Mouse (Mus musculus) embryonic facial prominence, embryonic 13.5 days (tissue): ENCODE data around the gene Mug2. TPM values are rescaled to one million over a fixed set of nuclear protein-coding genes. Genes with fewer than 3 reads are reported as not detected.
"Not testable (repeated sequence)": the region's sequence is repeated elsewhere in the genome, so short reads cannot be mapped to it uniquely, and the experiment has no call there.

Source experiments
- ATAC-seq: fragments of 200-750 bp; cut with Nextera tagmentation; 2 replicates; pipeline ENCODE4 v1.8.0; 2017; ENCODE audit warnings: low read depth; ENCODE audit not compliant: insufficient number of reproducible peaks, insufficient read depth, low FRiP score, low TSS enrichment
- H3K27ac ChIP-seq: fragments of 300-500 bp; sonication (generic); 2 replicates; pipeline ENCODE4 v1.5.1; 2015; ENCODE audit warnings: moderate library complexity, mild to moderate bottlenecking, inconsistent platforms
- H3K27me3 ChIP-seq: fragments of 300-500 bp; sonication (generic); 2 replicates; pipeline ENCODE4 v1.6.1; 2015; ENCODE audit warnings: mild to moderate bottlenecking, inconsistent platforms
- H3K36me3 ChIP-seq: fragments of 300-500 bp; sonication (generic); 2 replicates; pipeline ENCODE4 v1.6.1; 2015; ENCODE audit warnings: mild to moderate bottlenecking, inconsistent platforms
- H3K4me1 ChIP-seq: fragments of 300-500 bp; sonication (generic); 2 replicates; pipeline ENCODE4 v1.6.1; 2015; ENCODE audit warnings: inconsistent platforms
- H3K4me2 ChIP-seq: fragments of 300-500 bp; sonication (generic); 2 replicates; pipeline ENCODE4 v1.6.1; 2015; ENCODE audit warnings: moderate library complexity, mild to moderate bottlenecking, inconsistent platforms
- H3K4me3 ChIP-seq: fragments of 300-500 bp; sonication (generic); 2 replicates; pipeline ENCODE4 v1.5.1; 2015; ENCODE audit warnings: mild to moderate bottlenecking, inconsistent platforms
- H3K9ac ChIP-seq: fragments of 300-500 bp; sonication (generic); 2 replicates; pipeline ENCODE4 v1.6.1; 2015; ENCODE audit warnings: mild to moderate bottlenecking, inconsistent platforms
- H3K9me3 ChIP-seq: fragments of 300-500 bp; sonication (generic); 2 replicates; pipeline ENCODE4 v1.6.1; 2016; ENCODE audit warnings: inconsistent platforms
- WGBS: fragments of 180-500 bp; shearing (Covaris S2); methylation state at CpG from one replicate; pipeline ENCODE4 v1.1.7; 2015; ENCODE audit warnings: mixed read lengths; 5-methylcytosine and 5-hydroxymethylcytosine counted together
- polyA plus RNA-seq: library from polyadenylated mRNA; unstranded; fragments of >200 nt; fragmentation: Nextera tagmentation; extraction: Ambion mirVana; gene quantifications from 2 replicates; pipeline ENCODE4 v1.2.1, GENCODE M21; 2015

Gene Mug2
- not detected in 2 replicates for polyA plus RNA-seq

GRCm38 (mm10) chr6:122006461-122006860, at the start of gene Mug2:
TSS of gene Mug2 (plus strand) at chr6:122006761.
- H3K27ac ChIP-seq, H3K4me2 ChIP-seq, ATAC-seq, H3K9me3 ChIP-seq, H3K9ac ChIP-seq, H3K4me1 ChIP-seq, H3K27me3 ChIP-seq, H3K36me3 ChIP-seq, H3K4me3 ChIP-seq: not testable (repeated sequence)
- WGBS: no CpG with 5 or more reads among the region's 3 CpGs

GRCm38 (mm10) chr6:121957803-121958349, 48.7 kb upstream of the Mug2 start:
- not testable (repeated sequence) for ATAC-seq, H3K27me3 ChIP-seq, H3K4me1 ChIP-seq, H3K9me3 ChIP-seq, H3K4me3 ChIP-seq, H3K9ac ChIP-seq, H3K4me2 ChIP-seq, H3K27ac ChIP-seq, H3K36me3 ChIP-seq
- WGBS: 87% methylated on average over 16 of the region's 16 CpGs

GRCm38 (mm10) chr6:121975701-121976100, 30.9 kb upstream of the Mug2 start:
- no peak overlapping the region for H3K27ac ChIP-seq
- ATAC-seq: no peak
- H3K9ac ChIP-seq: no peak overlapping the region
- no peaks in the 10 kb centered on the region for H3K36me3 ChIP-seq
- H3K27me3 ChIP-seq: no peaks in the 10 kb centered on the region
- no peaks in the 10 kb centered on the region for H3K4me1 ChIP-seq
- 77% methylated on average over 7 of the region's 7 CpGs for WGBS
- H3K4me3 ChIP-seq: no peak overlapping the region
- no peak overlapping the region for H3K4me2 ChIP-seq
- peaks cover 4% of the 10 kb centered on the region; the same call in 1 of the 2 replicates for H3K9me3 ChIP-seq

- no peak overlapping the region for H3K4me2 ChIP-seq
- H3K9me3 ChIP-seq: no peaks in the 10 kb centered on the region
- no peak overlapping the region for H3K4me3 ChIP-seq
- H3K9ac ChIP-seq: no peak overlapping the region
- 79% methylated on average over 4 of the region's 4 CpGs for WGBS
- no peak for ATAC-seq
- no peaks in the 10 kb centered on the region for H3K36me3 ChIP-seq
- no peak overlapping the region for H3K27ac ChIP-seq
- H3K27me3 ChIP-seq: no peaks in the 10 kb centered on the region
- no peaks in the 10 kb centered on the region for H3K4me1 ChIP-seq
These were observed 94.3 kb downstream of the Mug2 start for GRCm38 (mm10) chr6:122100904-122101303.

GRCm38 (mm10) chr6:122101671-122102070, 95.1 kb downstream of the Mug2 start:
- Histone ChIP-seq H3K36me3 (no peaks in the 10 kb centered on the region), H3K9me3 (no peaks in the 10 kb centered on the region), H3K27ac (no peak overlapping the region), H3K4me1 (no peaks in the 10 kb centered on the region), H3K9ac (no peak overlapping the region), H3K4me2 (no peak overlapping the region), H3K27me3 (no peaks in the 10 kb centered on the region), H3K4me3 (no peak overlapping the region)
- ATAC-seq: no peak
- 61% methylated on average over 1 of the region's 1 CpGs for WGBS

- Histone ChIP-seq H3K27me3 (no peaks in the 10 kb centered on the region), H3K4me2 (no peak overlapping the region), H3K4me1 (no peaks in the 10 kb centered on the region), H3K9me3 (peaks cover 17% of the 10 kb centered on the region), H3K9ac (no peak overlapping the region), H3K36me3 (no peaks in the 10 kb centered on the region), H3K4me3 (no peak overlapping the region), H3K27ac (no peak overlapping the region)
- ATAC-seq: no peak
- WGBS: 91% methylated on average over 24 of the region's 24 CpGs
These were observed 110.4 kb downstream of the Mug2 start for GRCm38 (mm10) chr6:122116963-122117362.

- Histone ChIP-seq H3K27me3 (no peaks in the 10 kb centered on the region), H3K36me3 (no peaks in the 10 kb centered on the region), H3K4me3 (no peak overlapping the region), H3K9ac (no peak overlapping the region), H3K9me3 (no peaks in the 10 kb centered on the region), H3K4me1 (no peaks in the 10 kb centered on the region), H3K27ac (no peak overlapping the region), H3K4me2 (no peak overlapping the region)
- ATAC-seq: no peak
- WGBS: 58% methylated on average over 2 of the region's 2 CpGs
These were observed 123.0 kb downstream of the Mug2 start for GRCm38 (mm10) chr6:122129521-122129920.

Other genes with a start within 250 kb of the Mug2 start
- gene Mug1, start 168.2 kb upstream of the Mug2 start, polyA plus RNA-seq: not detected in 2 replicates